Mouse (Mus musculus) kidney, adult 2 months (tissue): ENCODE data around the gene Cnst.

Experiments used
- CTCF ChIP-seq: fragments of 200-500 bp; conservative IDR thresholded peaks from 2 replicates; pipeline ENCODE4 v1.5.1; 2011; ENCODE audit warnings: low read depth, mild to moderate bottlenecking, control low read depth, low read length, moderate library complexity, mixed read lengths; ENCODE audit not compliant: insufficient read depth, insufficient read length
- POLR2A ChIP-seq: fragments of 200-500 bp; IDR thresholded peaks from one replicate; pipeline ENCODE4 v1.6.1; 2011; ENCODE audit warnings: low read depth, low read length, control low read depth

DNA sequence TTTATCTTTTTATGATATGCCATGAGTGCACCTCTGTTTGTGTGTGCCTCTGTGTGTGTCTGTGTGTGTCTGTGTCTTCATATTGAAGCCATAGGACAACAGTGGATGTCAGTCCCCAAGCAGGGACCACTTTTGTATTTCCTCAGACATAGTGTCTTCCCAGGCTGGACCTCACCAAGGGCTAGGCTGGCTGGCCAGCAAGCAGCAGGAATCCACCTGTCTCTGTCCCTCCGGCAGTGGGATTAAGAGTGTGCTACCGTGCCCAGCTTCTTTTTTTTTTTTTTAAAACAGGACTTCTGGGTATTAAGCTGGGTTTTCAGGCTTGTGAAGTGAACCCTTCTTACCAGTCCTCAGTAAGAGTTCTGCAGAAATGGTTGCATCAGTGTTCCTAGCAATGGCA lies 46.0 kb downstream of the Cnst start:
- TF ChIP-seq POLR2A (no peak), CTCF (no peak)
